8 mouse cellular contexts compared by ENCODE assay signal in the genomic region with DNA sequence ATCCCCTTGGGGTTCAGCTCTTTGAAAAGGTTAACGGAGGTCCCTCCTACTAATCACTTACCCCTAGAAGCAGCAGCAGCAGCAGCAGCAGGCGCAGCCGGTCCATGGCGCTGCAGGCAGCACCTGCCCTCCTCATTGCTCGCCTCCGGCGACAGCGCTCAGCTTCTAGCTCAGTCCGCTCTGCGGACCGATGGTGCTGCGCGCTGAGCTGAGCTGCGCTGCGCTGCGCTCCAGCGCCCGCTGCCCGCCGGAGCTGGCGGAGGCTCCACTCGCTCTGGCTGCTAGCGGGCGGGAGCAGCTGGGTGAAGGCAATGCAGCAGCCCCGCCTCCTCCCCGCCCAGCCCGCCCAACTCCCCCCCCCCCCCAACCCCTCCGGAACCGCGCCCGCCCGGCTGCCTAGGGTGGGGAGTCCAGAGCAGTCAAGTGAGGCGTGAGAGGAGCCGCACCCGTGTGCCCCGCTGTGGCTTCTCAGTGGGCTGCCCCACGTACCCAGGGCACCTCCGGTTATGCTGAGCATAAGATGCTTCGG. TPM values are rescaled to one million over a fixed set of nuclear protein-coding genes. Genes with fewer than 3 reads are reported as not detected.
DNase-seq lines count a peak whose midpoint lies in the region; ATAC-seq and TF ChIP-seq lines count a peak whose summit lies in the region.

Gene Ngfr (minus strand): TSS at position 313 of the 529 bp plus-strand sequence.

- under 1% methylated on average over 21 of the region's 39 CpGs for WGBS in embryonic facial prominence, embryonic 14.5 days
- 1% methylated on average over 26 of the region's 39 CpGs for WGBS in hindbrain, embryonic 12.5 days
- under 1% methylated on average over 37 of the region's 39 CpGs for WGBS in limb, embryonic 12.5 days
- 1% methylated on average over 34 of the region's 39 CpGs for WGBS in midbrain, embryonic 15.5 days
- WGBS in thymus, adult 2 months: 2% methylated on average over 37 of the region's 39 CpGs

- peak within 1 kb of the TSS; percentile 81 for H3K4me2 ChIP-seq in embryonic facial prominence, embryonic 14.5 days (ENCODE audit: low read depth, low read length)
- peak within 1 kb of the TSS; percentile 59 for H3K4me2 ChIP-seq in hindbrain, embryonic 12.5 days (replicated peaks)
- H3K4me2 ChIP-seq in limb, embryonic 12.5 days: peak within 1 kb of the TSS; percentile 87
- H3K4me2 ChIP-seq in midbrain, embryonic 15.5 days: peak within 1 kb of the TSS; percentile 97

- TF ChIP-seq CTCF in thymus, adult 2 months (IDR thresholded peaks at IDR 0.05; ENCODE audit: borderline replicate concordance, control insufficient read depth, extremely low read depth, insufficient read depth, low read length, poor library complexity): no peak

- peak within 1 kb of the TSS; percentile 53 for H3K9ac ChIP-seq in embryonic facial prominence, embryonic 14.5 days (ENCODE audit: low read depth, low read length)
- H3K9ac ChIP-seq in hindbrain, embryonic 12.5 days: peak within 1 kb of the TSS; percentile 50
- H3K9ac ChIP-seq in limb, embryonic 12.5 days (replicated peaks): peak within 1 kb of the TSS; percentile 63
- peak within 1 kb of the TSS; percentile 51 for H3K9ac ChIP-seq in midbrain, embryonic 15.5 days

- peaks cover 44% of the 10 kb centered on the region for H3K27me3 ChIP-seq in embryonic facial prominence, embryonic 14.5 days (replicated peaks; ENCODE audit: control insufficient read depth, insufficient read depth, low read length)
- peaks cover 63% of the 10 kb centered on the region for H3K27me3 ChIP-seq in hindbrain, embryonic 12.5 days
- H3K27me3 ChIP-seq in limb, embryonic 12.5 days: peaks cover 82% of the 10 kb centered on the region
- H3K27me3 ChIP-seq in midbrain, embryonic 15.5 days (replicated peaks): peaks cover 44% of the 10 kb centered on the region
- peaks cover 23% of the 10 kb centered on the region for H3K27me3 ChIP-seq in thymus, adult 2 months (ENCODE audit: control insufficient read depth, insufficient read depth, low read length)

- no peaks in the 10 kb centered on the region for H3K36me3 ChIP-seq in embryonic facial prominence, embryonic 14.5 days (ENCODE audit: control insufficient read depth, insufficient read depth, low read length)
- H3K36me3 ChIP-seq in hindbrain, embryonic 12.5 days: no peaks in the 10 kb centered on the region
- H3K36me3 ChIP-seq in limb, embryonic 12.5 days: no peaks in the 10 kb centered on the region
- no peaks in the 10 kb centered on the region for H3K36me3 ChIP-seq in midbrain, embryonic 15.5 days (replicated peaks)
- no peaks in the 10 kb centered on the region for H3K36me3 ChIP-seq in thymus, adult 2 months (ENCODE audit: control insufficient read depth, insufficient read depth, low read length)

- peak within 1 kb of the TSS; percentile 49 for H3K4me3 ChIP-seq in embryonic facial prominence, embryonic 14.5 days (ENCODE audit: low read depth, low read length)
- peak within 1 kb of the TSS; percentile 46 for H3K4me3 ChIP-seq in hindbrain, embryonic 12.5 days
- H3K4me3 ChIP-seq in limb, embryonic 12.5 days (replicated peaks): peak within 1 kb of the TSS; percentile 48
- peak within 1 kb of the TSS; percentile 50 for H3K4me3 ChIP-seq in midbrain, embryonic 15.5 days
- peak within 1 kb of the TSS; percentile 1; the same call in 1 of the 2 replicates for H3K4me3 ChIP-seq in thymus, adult 2 months (ENCODE audit: control insufficient read depth, insufficient read depth, low read length)

- H3K4me1 ChIP-seq in embryonic facial prominence, embryonic 14.5 days (ENCODE audit: control insufficient read depth, insufficient read depth, low read length): peaks cover 29% of the 10 kb centered on the region
- H3K4me1 ChIP-seq in hindbrain, embryonic 12.5 days: peaks cover 42% of the 10 kb centered on the region
- peaks cover 68% of the 10 kb centered on the region for H3K4me1 ChIP-seq in limb, embryonic 12.5 days (replicated peaks)
- peaks cover 28% of the 10 kb centered on the region for H3K4me1 ChIP-seq in midbrain, embryonic 15.5 days
- peaks cover 13% of the 10 kb centered on the region for H3K4me1 ChIP-seq in thymus, adult 2 months (replicated peaks; ENCODE audit: control insufficient read depth, insufficient read depth, low read length)

- TF ChIP-seq POLR2A in thymus, adult 2 months (IDR thresholded peaks at IDR 0.05; ENCODE audit: control insufficient read depth, extremely low read depth, insufficient read depth, low read length, poor library complexity): no peak

- ATAC-seq in embryonic facial prominence, embryonic 14.5 days (ENCODE audit: low read depth): peak; percentile 75
- ATAC-seq in hindbrain, embryonic 12.5 days (ENCODE audit: low FRiP score): peak; percentile 85
- ATAC-seq in limb, embryonic 12.5 days (ENCODE audit: insufficient number of reproducible peaks, insufficient read depth, low FRiP score, low TSS enrichment, low read depth): peak; percentile 49; the same call in 1 of the 2 replicates
- peak; percentile 77 for ATAC-seq in midbrain, embryonic 15.5 days (replicated peaks)

- DNase-seq in embryo, embryonic 10 days (ENCODE audit: low spot score): peak; percentile 78
- DNase-seq in embryo, embryonic 9.5 days (ENCODE audit: extremely low spot score): no peak
- peak; percentile 87 for DNase-seq in ZHBTc4 (ENCODE audit: low read depth, low spot score)
- DNase-seq in embryonic facial prominence, embryonic 14.5 days (ENCODE audit: low spot score): peak; percentile 90
- peak; percentile 24 for DNase-seq in thymus, adult 2 months

- H3K27ac ChIP-seq in embryonic facial prominence, embryonic 14.5 days (replicated peaks; ENCODE audit: low read depth, low read length): no peak within 1 kb of the TSS
- peak within 1 kb of the TSS; percentile 73 for H3K27ac ChIP-seq in hindbrain, embryonic 12.5 days
- peak within 1 kb of the TSS; percentile 23; the same call in 1 of the 2 replicates for H3K27ac ChIP-seq in limb, embryonic 12.5 days
- peak within 1 kb of the TSS; percentile 38; the same call in 1 of the 2 replicates for H3K27ac ChIP-seq in midbrain, embryonic 15.5 days
- H3K27ac ChIP-seq in thymus, adult 2 months (ENCODE audit: control insufficient read depth, insufficient read depth, low read length): no peak within 1 kb of the TSS

- no peaks in the 10 kb centered on the region for H3K9me3 ChIP-seq in embryonic facial prominence, embryonic 14.5 days (ENCODE audit: control insufficient read depth, low read length)
- H3K9me3 ChIP-seq in hindbrain, embryonic 12.5 days (replicated peaks): no peaks in the 10 kb centered on the region
- H3K9me3 ChIP-seq in limb, embryonic 12.5 days: no peaks in the 10 kb centered on the region
- H3K9me3 ChIP-seq in midbrain, embryonic 15.5 days: no peaks in the 10 kb centered on the region

RNA-seq across cellular contexts. Expression of gene Ngfr, which starts in this region (rescaled TPM):
- 47.5 and 58.7 TPM in 2 replicates for polyA plus RNA-seq in embryonic facial prominence, embryonic 14.5 days (2014; fragmentation: Nextera tagmentation; extraction: Ambion mirVana)
- polyA plus RNA-seq in hindbrain, embryonic 12.5 days (2016; fragmentation: Nextera tagmentation; extraction: Ambion mirVana): 38.6 and 41.3 TPM in 2 replicates
- 24.3 and 26.7 TPM in 2 replicates for polyA plus RNA-seq in limb, embryonic 12.5 days (2016; fragmentation: Nextera tagmentation; extraction: Ambion mirVana)
- 14.0 and 15.4 TPM in 2 replicates for polyA plus RNA-seq in midbrain, embryonic 15.5 days (2015; fragmentation: Nextera tagmentation; extraction: Ambion mirVana)
- polyA plus RNA-seq in thymus, adult 2 months (2012; rRNA removed): 6.4 and 7.0 TPM in 2 replicates

Comparison
In these comparisons a context has a peak if more than half of its experiments do, and no peak if none do; other contexts are left out.
1. H3K27ac ChIP-seq: peak in hindbrain, embryonic 12.5 days (single experiment), limb, embryonic 12.5 days (single experiment) and midbrain, embryonic 15.5 days (single experiment); none in embryonic facial prominence, embryonic 14.5 days (single experiment) and thymus, adult 2 months (single experiment).
2. Peak in every context shown above with its lines, with median percentiles within 50 percentile points of each other: ATAC-seq, H3K4me2 ChIP-seq, H3K4me3 ChIP-seq and H3K9ac ChIP-seq.